24 mouse cellular contexts compared by ENCODE assay signal in the genomic region with DNA sequence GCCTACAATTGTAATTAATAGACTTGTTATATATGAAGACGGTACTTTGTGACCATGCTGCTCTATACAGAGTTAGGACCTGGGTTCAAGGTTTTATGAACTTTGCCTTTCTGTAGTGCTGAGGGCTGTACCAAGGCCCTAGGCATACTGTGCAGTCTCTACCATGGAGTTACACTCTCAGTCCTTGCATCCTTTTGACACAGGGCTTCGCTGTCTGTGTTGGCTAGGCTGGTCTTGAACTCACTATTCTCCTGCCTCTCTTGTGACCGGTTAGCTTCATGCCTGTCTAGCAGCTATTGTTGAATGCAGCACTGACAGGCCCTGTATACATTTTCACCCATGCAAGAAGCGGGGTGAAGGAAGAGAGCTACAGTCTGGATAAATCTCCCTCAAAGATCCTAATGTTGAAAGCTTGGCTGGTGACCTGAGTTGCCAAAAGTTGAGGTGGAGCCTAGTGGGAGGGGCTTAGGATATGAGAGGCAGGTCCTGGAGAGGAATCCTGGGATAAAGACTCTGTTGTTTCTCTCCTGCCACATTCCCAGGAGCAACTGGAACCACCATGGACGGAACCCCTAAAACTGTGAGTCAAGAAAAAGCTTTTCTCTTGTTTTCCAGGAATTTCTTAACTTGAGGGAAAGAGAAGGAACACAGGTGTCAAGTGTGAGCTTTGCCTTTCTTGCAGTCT. TPM values are rescaled to one million over a fixed set of nuclear protein-coding genes. Genes with fewer than 3 reads are reported as not detected.
DNase-seq lines count a peak whose midpoint lies in the region; ATAC-seq and TF ChIP-seq lines count a peak whose summit lies in the region.
"Had no signal": no experiment of that assay in that cellular context is flagged by ENCODE, and none has a peak within 500 bp of the region (broad histone marks: within the 10 kb centered on the region; RNA-seq: fewer than 3 reads in every experiment).

No protein-coding gene starts in this region.

- H3K9me3 ChIP-seq in liver, embryonic 13.5 days (replicated peaks): no peaks in the 10 kb centered on the region
- H3K9me3 ChIP-seq in liver, embryonic 11.5 days (ENCODE audit: control insufficient read depth, low read length): no peaks in the 10 kb centered on the region
- H3K9me3 ChIP-seq in forebrain, embryonic 14.5 days (replicated peaks; ENCODE audit: control insufficient read depth, low read length): no peaks in the 10 kb centered on the region
- no peaks in the 10 kb centered on the region for H3K9me3 ChIP-seq in stomach, postnatal 0 days (ENCODE audit: control insufficient read depth, low read length)
- H3K9me3 ChIP-seq: embryonic facial prominence, embryonic 13.5 days; embryonic facial prominence, embryonic 15.5 days; forebrain, embryonic 10.5 days; forebrain, embryonic 12.5 days; forebrain, embryonic 15.5 days; G1E had no signal

- H3K4me2 ChIP-seq in liver, embryonic 13.5 days: no peak overlapping the region
- no peak overlapping the region for H3K4me2 ChIP-seq in liver, embryonic 11.5 days
- H3K4me2 ChIP-seq in forebrain, embryonic 14.5 days (ENCODE audit: low read length): no peak overlapping the region
- H3K4me2 ChIP-seq in stomach, postnatal 0 days (replicated peaks; ENCODE audit: low read depth): no peak overlapping the region
- H3K4me2 ChIP-seq: embryonic facial prominence, embryonic 13.5 days; embryonic facial prominence, embryonic 15.5 days; forebrain, embryonic 12.5 days; forebrain, embryonic 15.5 days had no signal

- no peak for ATAC-seq in liver, embryonic 13.5 days (ENCODE audit: low read depth)
- ATAC-seq in liver, embryonic 11.5 days (replicated peaks; ENCODE audit: low FRiP score): no peak
- ATAC-seq in forebrain, embryonic 14.5 days: no peak
- ATAC-seq in stomach, postnatal 0 days (ENCODE audit: low FRiP score, low TSS enrichment): no peak
- ATAC-seq: activated CD4-positive, CD25-positive, alpha-beta regulatory T cell, adult 4 months; forebrain, embryonic 15.5 days; forebrain, postnatal 0 days; Patski had no signal

- 87% methylated on average over 5 of the region's 5 CpGs for WGBS in liver, embryonic 13.5 days (ENCODE audit: insufficient replicate concordance)
- WGBS in liver, embryonic 11.5 days: 92% methylated on average over 5 of the region's 5 CpGs
- WGBS in forebrain, embryonic 14.5 days: 91% methylated on average over 5 of the region's 5 CpGs
- 85% methylated on average over 5 of the region's 5 CpGs for WGBS in stomach, postnatal 0 days

- peak overlapping the region; percentile 7; the same call in 1 of the 2 replicates for H3K27ac ChIP-seq in liver, embryonic 13.5 days
- H3K27ac ChIP-seq in liver, embryonic 11.5 days (ENCODE audit: low read depth, low read length): no peak overlapping the region
- no peak overlapping the region for H3K27ac ChIP-seq in forebrain, embryonic 14.5 days (ENCODE audit: low read depth, low read length)
- no peak overlapping the region for H3K27ac ChIP-seq in stomach, postnatal 0 days (replicated peaks)
- H3K27ac ChIP-seq: embryonic facial prominence, embryonic 13.5 days; embryonic facial prominence, embryonic 15.5 days; forebrain, embryonic 10.5 days; forebrain, embryonic 12.5 days; forebrain, embryonic 15.5 days had no signal

- TF ChIP-seq CTCF in stomach, postnatal 0 days (IDR thresholded peaks at IDR 0.05; ENCODE audit: low read depth): no peak

- H3K27me3 ChIP-seq in liver, embryonic 13.5 days: no peaks in the 10 kb centered on the region
- no peaks in the 10 kb centered on the region for H3K27me3 ChIP-seq in liver, embryonic 11.5 days (replicated peaks; ENCODE audit: control insufficient read depth, insufficient read depth, low read length)
- no peaks in the 10 kb centered on the region for H3K27me3 ChIP-seq in forebrain, embryonic 14.5 days (replicated peaks; ENCODE audit: control insufficient read depth, insufficient read depth, low read length)
- H3K27me3 ChIP-seq in stomach, postnatal 0 days (ENCODE audit: control insufficient read depth, insufficient read depth, low read length): no peaks in the 10 kb centered on the region
- H3K27me3 ChIP-seq: embryonic facial prominence, embryonic 13.5 days; embryonic facial prominence, embryonic 15.5 days; forebrain, embryonic 12.5 days; forebrain, embryonic 15.5 days; Patski had no signal

- no peak overlapping the region for H3K4me3 ChIP-seq in liver, embryonic 13.5 days (replicated peaks)
- no peak overlapping the region for H3K4me3 ChIP-seq in liver, embryonic 11.5 days (ENCODE audit: low read depth, low read length)
- no peak overlapping the region for H3K4me3 ChIP-seq in forebrain, embryonic 14.5 days (ENCODE audit: low read depth, low read length)
- H3K4me3 ChIP-seq in stomach, postnatal 0 days (ENCODE audit: low read depth, low read length): no peak overlapping the region
- H3K4me3 ChIP-seq: embryonic facial prominence, embryonic 13.5 days; embryonic facial prominence, embryonic 15.5 days; erythroblast, embryonic 14.5 days; forebrain, embryonic 10.5 days; forebrain, embryonic 12.5 days; forebrain, embryonic 15.5 days had no signal

- no peak for DNase-seq in liver, embryonic 13.5 days
- no peak for DNase-seq in liver, embryonic 11.5 days (ENCODE audit: low spot score)
- DNase-seq in R1 (ENCODE audit: low read depth, low spot score): peak; percentile 57
- no peak for DNase-seq in forebrain, embryonic 14.5 days (ENCODE audit: low spot score)
- no peak for DNase-seq in stomach, postnatal 0 days (ENCODE audit: low spot score)
- DNase-seq: adrenal gland, adult 8-10 months; adrenal gland, postnatal 25 days; cerebellum, adult 11 months; cerebellum, adult 18-20 months; cerebellum, adult 8-10 months; cerebellum, adult 9-11 months; cerebellum, postnatal 14 days; cerebellum, postnatal 36 days; embryo, embryonic 11 days; forebrain, postnatal 0 days had no signal

- no peak for TF ChIP-seq EP300 in stomach, postnatal 0 days (optimal IDR thresholded peaks at IDR 0.05)

- H3K9ac ChIP-seq in liver, embryonic 13.5 days: no peak overlapping the region
- no peak overlapping the region for H3K9ac ChIP-seq in liver, embryonic 11.5 days (ENCODE audit: low read depth, low read length)
- H3K9ac ChIP-seq in forebrain, embryonic 14.5 days (ENCODE audit: low read length): no peak overlapping the region
- H3K9ac ChIP-seq in stomach, postnatal 0 days (ENCODE audit: low read length): no peak overlapping the region
- H3K9ac ChIP-seq: embryonic facial prominence, embryonic 13.5 days; embryonic facial prominence, embryonic 15.5 days; forebrain, embryonic 12.5 days; forebrain, embryonic 15.5 days; forebrain, postnatal 0 days had no signal

- H3K4me1 ChIP-seq in liver, embryonic 13.5 days (replicated peaks): peaks cover 40% of the 10 kb centered on the region
- H3K4me1 ChIP-seq in liver, embryonic 11.5 days (replicated peaks; ENCODE audit: control insufficient read depth, insufficient read depth, low read length): peaks cover 11% of the 10 kb centered on the region; the same call in 1 of the 2 replicates
- H3K4me1 ChIP-seq in forebrain, embryonic 14.5 days (ENCODE audit: control insufficient read depth, insufficient read depth, low read length): no peaks in the 10 kb centered on the region
- no peaks in the 10 kb centered on the region for H3K4me1 ChIP-seq in stomach, postnatal 0 days (replicated peaks; ENCODE audit: control insufficient read depth, insufficient read depth)
- H3K4me1 ChIP-seq: embryonic facial prominence, embryonic 13.5 days; embryonic facial prominence, embryonic 15.5 days; forebrain, embryonic 10.5 days; forebrain, embryonic 12.5 days; forebrain, embryonic 15.5 days had no signal

- peaks cover 57% of the 10 kb centered on the region for H3K36me3 ChIP-seq in liver, embryonic 13.5 days
- peaks cover 4% of the 10 kb centered on the region; the same call in 1 of the 2 replicates for H3K36me3 ChIP-seq in liver, embryonic 11.5 days (ENCODE audit: control insufficient read depth, insufficient read depth, low read length)
- 0 out of 2 replicates have a peak, but pooled peaks cover 4% of the 10 kb centered on the region for H3K36me3 ChIP-seq in forebrain, embryonic 14.5 days (ENCODE audit: control insufficient read depth, insufficient read depth, low read length)
- H3K36me3 ChIP-seq in stomach, postnatal 0 days (ENCODE audit: control insufficient read depth, insufficient read depth, low read length): no peaks in the 10 kb centered on the region; the same call in 1 of the 2 replicates
- H3K36me3 ChIP-seq: forebrain, embryonic 12.5 days; forebrain, embryonic 15.5 days had no signal

RNA-seq across cellular contexts. Expression of a gene that starts 8.4 kb away (rescaled TPM):
- polyA plus RNA-seq in liver, embryonic 13.5 days (2015; fragmentation: Nextera tagmentation; extraction: Ambion mirVana): 61.8 and 62.4 TPM in 2 replicates
- polyA plus RNA-seq in liver, embryonic 11.5 days (2014; fragmentation: Nextera tagmentation; extraction: Ambion mirVana): 38.0 and 44.1 TPM in 2 replicates
- 9.1 and 11.0 TPM in 2 replicates for polyA plus RNA-seq in forebrain, embryonic 14.5 days (2014; fragmentation: Nextera tagmentation; extraction: Ambion mirVana)
- 21.6 and 23.2 TPM in 2 replicates for polyA plus RNA-seq in stomach, postnatal 0 days (2015; fragmentation: Nextera tagmentation; extraction: Ambion mirVana)

RNA-seq across cellular contexts. Expression of a gene that starts 8.6 kb away (rescaled TPM):
- polyA plus RNA-seq in liver, embryonic 13.5 days (2015; fragmentation: Nextera tagmentation; extraction: Ambion mirVana): 40.2 and 42.0 TPM in 2 replicates
- polyA plus RNA-seq in liver, embryonic 11.5 days (2014; fragmentation: Nextera tagmentation; extraction: Ambion mirVana): 62.6 and 68.2 TPM in 2 replicates
- 10.2 and 13.9 TPM in 2 replicates for polyA plus RNA-seq in forebrain, embryonic 14.5 days (2014; fragmentation: Nextera tagmentation; extraction: Ambion mirVana)
- 10.6 and 10.9 TPM in 2 replicates for polyA plus RNA-seq in stomach, postnatal 0 days (2015; fragmentation: Nextera tagmentation; extraction: Ambion mirVana)

RNA-seq across cellular contexts. Expression of a gene that starts 21.3 kb away (rescaled TPM):
- 6.6 and 7.6 TPM in 2 replicates for polyA plus RNA-seq in liver, embryonic 13.5 days (2015; fragmentation: Nextera tagmentation; extraction: Ambion mirVana)
- polyA plus RNA-seq in liver, embryonic 11.5 days (2014; fragmentation: Nextera tagmentation; extraction: Ambion mirVana): 13.8 and 15.7 TPM in 2 replicates
- polyA plus RNA-seq in forebrain, embryonic 14.5 days (2014; fragmentation: Nextera tagmentation; extraction: Ambion mirVana): 44.9 and 59.8 TPM in 2 replicates
- polyA plus RNA-seq in stomach, postnatal 0 days (2015; fragmentation: Nextera tagmentation; extraction: Ambion mirVana): 6.5 and 7.1 TPM in 2 replicates

RNA-seq across cellular contexts. Expression of a gene that starts 48.4 kb away (rescaled TPM):
- polyA plus RNA-seq in liver, embryonic 13.5 days (2015; fragmentation: Nextera tagmentation; extraction: Ambion mirVana): 0.95 and 1.1 TPM in 2 replicates
- 5.5 and 5.7 TPM in 2 replicates for polyA plus RNA-seq in liver, embryonic 11.5 days (2014; fragmentation: Nextera tagmentation; extraction: Ambion mirVana)
- polyA plus RNA-seq in forebrain, embryonic 14.5 days (2014; fragmentation: Nextera tagmentation; extraction: Ambion mirVana): 29.0 and 37.9 TPM in 2 replicates
- polyA plus RNA-seq in stomach, postnatal 0 days (2015; fragmentation: Nextera tagmentation; extraction: Ambion mirVana): 3.5 and 3.6 TPM in 2 replicates

RNA-seq across cellular contexts. Expression of a gene that starts 50.7 kb away (rescaled TPM):
- polyA plus RNA-seq in liver, embryonic 13.5 days (2015; fragmentation: Nextera tagmentation; extraction: Ambion mirVana): 39.6 and 39.8 TPM in 2 replicates
- 49.8 and 54.3 TPM in 2 replicates for polyA plus RNA-seq in liver, embryonic 11.5 days (2014; fragmentation: Nextera tagmentation; extraction: Ambion mirVana)
- polyA plus RNA-seq in forebrain, embryonic 14.5 days (2014; fragmentation: Nextera tagmentation; extraction: Ambion mirVana): 13.8 and 14.9 TPM in 2 replicates
- 24.3 and 24.4 TPM in 2 replicates for polyA plus RNA-seq in stomach, postnatal 0 days (2015; fragmentation: Nextera tagmentation; extraction: Ambion mirVana)
